Mouse (Mus musculus): Measurements from ENCODE around the gene Zbtb9. TPM values are rescaled to one million over a fixed set of nuclear protein-coding genes. Genes with fewer than 3 reads are reported as not detected.

The Zbtb9 gene
- polyA plus RNA-seq, 1 experiment = 14.1 TPM

DNA sequence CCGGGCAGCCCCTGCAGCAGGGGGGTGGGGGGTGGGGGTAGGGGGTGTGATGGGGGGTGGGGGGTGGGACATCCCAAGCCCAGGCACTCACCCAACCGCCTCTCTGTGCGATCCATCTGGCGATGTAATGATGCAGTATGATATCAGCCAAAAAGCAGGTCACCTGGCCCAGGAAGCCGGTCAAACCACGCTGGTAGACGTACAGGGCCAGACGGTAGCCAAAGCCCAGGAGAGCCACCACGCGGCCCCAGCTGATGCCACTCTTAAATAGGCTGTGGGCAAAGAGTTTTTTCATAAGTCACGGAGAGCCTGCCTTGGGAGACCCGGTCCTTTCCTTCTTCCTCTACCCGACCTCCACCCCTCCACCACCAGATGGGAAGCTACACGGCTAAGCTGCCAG, 48.1 kb downstream of the Zbtb9 start:
- H3K4me1 ChIP-seq (ENCODE audit: control insufficient read depth, insufficient read depth, low read length) = peaks cover 3% of the 10 kb centered on the region; the same call in 1 of the 2 replicates
- TF ChIP-seq CTCF (IDR thresholded peaks at IDR 0.05; ENCODE audit: insufficient read depth, low read length) (no peak), POLR2A (IDR thresholded peaks at IDR 0.05; ENCODE audit: borderline replicate concordance, extremely low read depth, low read depth, low read length) (no peak)
- no peak for DNase-seq
- WGBS = 88% methylated on average over 14 of the region's 14 CpGs
- H3K4me3 ChIP-seq (replicated peaks; ENCODE audit: extremely low read depth, low read depth, low read length) = no peak overlapping the region

DNA sequence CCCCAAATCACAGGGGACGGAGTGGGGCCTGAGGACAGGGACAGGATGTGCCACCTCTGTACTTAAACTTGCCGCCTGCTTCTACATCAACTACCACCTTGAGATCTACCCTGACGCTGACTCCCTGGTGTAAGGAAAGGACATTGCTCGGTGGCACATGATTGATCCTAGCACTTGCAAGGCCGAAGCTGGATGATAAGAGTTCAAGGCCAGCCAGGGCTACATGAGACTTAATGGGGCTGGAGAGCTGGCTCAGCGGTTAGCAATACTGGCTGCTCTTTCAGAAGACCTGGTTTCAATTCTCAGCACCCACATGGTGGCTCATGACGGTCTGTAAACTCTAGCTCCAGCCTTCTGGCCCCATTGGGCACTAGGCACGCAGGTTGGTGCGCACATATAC, 48.8 kb downstream of the Zbtb9 start:
- no peak for TF ChIP-seq CTCF (IDR thresholded peaks at IDR 0.05; ENCODE audit: insufficient read depth, low read length)
- TF ChIP-seq POLR2A (IDR thresholded peaks at IDR 0.05; ENCODE audit: borderline replicate concordance, extremely low read depth, low read depth, low read length) = no peak
- Histone ChIP-seq H3K4me3 (replicated peaks; ENCODE audit: extremely low read depth, low read depth, low read length) (no peak overlapping the region), H3K4me1 (ENCODE audit: control insufficient read depth, insufficient read depth, low read length) (peaks cover 3% of the 10 kb centered on the region; the same call in 1 of the 2 replicates)
- no peak for DNase-seq
- WGBS = 89% methylated on average over 9 of the region's 9 CpGs

DNA sequence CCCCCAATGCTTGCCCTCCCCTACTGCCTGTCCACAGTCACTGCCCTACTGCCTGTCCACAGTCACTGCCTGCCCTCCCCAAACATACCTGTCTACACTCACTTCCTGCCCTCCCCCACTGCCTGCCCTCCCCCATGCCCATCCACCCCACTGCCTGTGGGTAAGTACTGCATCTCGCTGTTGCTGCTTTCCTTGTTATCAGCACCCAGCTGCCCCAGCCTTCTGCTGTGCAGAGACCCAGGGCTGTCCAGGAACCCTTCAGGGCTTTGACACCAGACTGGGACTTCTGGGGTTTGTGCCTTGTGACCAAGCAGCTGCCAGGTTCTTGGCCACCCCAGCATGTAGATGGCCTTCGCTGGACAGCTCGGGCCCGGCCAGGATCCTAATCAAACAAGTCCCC, 50.4 kb downstream of the Zbtb9 start:
- no peak for DNase-seq
- 85% methylated on average over 4 of the region's 4 CpGs for WGBS
- no peak for TF ChIP-seq POLR2A (IDR thresholded peaks at IDR 0.05; ENCODE audit: borderline replicate concordance, extremely low read depth, low read depth, low read length)
- no peak for TF ChIP-seq CTCF (IDR thresholded peaks at IDR 0.05; ENCODE audit: insufficient read depth, low read length)
- Histone ChIP-seq H3K4me1 (ENCODE audit: control insufficient read depth, insufficient read depth, low read length) (peaks cover under 1% of the 10 kb centered on the region), H3K4me3 (replicated peaks; ENCODE audit: extremely low read depth, low read depth, low read length) (no peak overlapping the region)

DNA sequence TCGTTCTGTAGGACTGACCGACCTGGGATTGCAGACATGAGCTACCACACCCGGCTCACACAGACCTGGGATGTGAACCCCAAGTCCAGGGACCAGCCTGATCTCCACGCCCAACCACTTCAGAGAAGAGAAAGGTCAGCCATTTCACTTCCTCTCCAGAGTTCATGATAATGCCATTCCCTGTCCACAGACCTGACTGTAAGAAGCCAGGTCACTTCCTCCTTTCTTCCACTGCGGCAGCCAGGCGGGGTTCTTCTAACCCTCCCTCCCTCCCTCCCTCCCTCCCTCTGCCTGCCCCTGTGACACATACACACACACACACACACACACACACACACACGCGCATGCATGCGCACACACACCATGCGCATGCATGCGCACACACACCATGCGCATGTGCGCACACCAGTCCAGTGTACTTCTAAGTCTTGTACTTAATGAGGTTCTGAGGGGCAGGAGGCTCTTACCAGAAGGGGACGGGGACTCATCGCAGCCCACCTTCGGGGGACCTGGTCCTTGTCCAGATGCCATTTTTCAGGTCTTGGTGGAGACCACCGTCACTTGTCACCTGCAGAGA, 52.4 kb downstream of the Zbtb9 start:
- Histone ChIP-seq H3K4me3 (replicated peaks; ENCODE audit: extremely low read depth, low read depth, low read length) (no peak overlapping the region), H3K4me1 (ENCODE audit: control insufficient read depth, insufficient read depth, low read length) (peaks cover 2% of the 10 kb centered on the region; the same call in 1 of the 2 replicates)
- DNase-seq = no peak
- 85% methylated on average over 17 of the region's 17 CpGs for WGBS
- TF ChIP-seq POLR2A (IDR thresholded peaks at IDR 0.05; ENCODE audit: borderline replicate concordance, extremely low read depth, low read depth, low read length) (no peak), CTCF (IDR thresholded peaks at IDR 0.05; ENCODE audit: insufficient read depth, low read length) (no peak)

DNA sequence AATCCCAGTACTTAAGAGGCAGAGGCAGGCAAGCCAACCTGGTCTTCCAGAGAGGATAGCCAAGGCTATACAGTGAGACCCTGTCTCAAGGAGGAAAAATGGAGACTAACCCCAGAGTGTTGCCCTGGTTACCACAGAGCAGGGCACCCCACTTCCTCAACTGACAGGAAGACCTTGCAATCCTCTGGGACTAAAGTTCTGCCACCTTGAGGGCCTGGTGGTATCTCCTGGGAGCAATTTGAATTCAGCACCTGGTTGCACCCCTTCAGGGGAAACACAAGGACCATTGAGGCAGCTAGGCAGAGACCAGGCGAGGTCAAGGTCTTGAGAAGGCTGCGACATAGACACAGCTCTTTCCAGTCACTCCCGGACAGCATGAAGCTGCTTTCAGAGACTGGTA, 53.0 kb downstream of the Zbtb9 start:
- 95% methylated on average over 3 of the region's 3 CpGs for WGBS
- TF ChIP-seq POLR2A (IDR thresholded peaks at IDR 0.05; ENCODE audit: borderline replicate concordance, extremely low read depth, low read depth, low read length) (no peak), CTCF (IDR thresholded peaks at IDR 0.05; ENCODE audit: insufficient read depth, low read length) (no peak)

DNA sequence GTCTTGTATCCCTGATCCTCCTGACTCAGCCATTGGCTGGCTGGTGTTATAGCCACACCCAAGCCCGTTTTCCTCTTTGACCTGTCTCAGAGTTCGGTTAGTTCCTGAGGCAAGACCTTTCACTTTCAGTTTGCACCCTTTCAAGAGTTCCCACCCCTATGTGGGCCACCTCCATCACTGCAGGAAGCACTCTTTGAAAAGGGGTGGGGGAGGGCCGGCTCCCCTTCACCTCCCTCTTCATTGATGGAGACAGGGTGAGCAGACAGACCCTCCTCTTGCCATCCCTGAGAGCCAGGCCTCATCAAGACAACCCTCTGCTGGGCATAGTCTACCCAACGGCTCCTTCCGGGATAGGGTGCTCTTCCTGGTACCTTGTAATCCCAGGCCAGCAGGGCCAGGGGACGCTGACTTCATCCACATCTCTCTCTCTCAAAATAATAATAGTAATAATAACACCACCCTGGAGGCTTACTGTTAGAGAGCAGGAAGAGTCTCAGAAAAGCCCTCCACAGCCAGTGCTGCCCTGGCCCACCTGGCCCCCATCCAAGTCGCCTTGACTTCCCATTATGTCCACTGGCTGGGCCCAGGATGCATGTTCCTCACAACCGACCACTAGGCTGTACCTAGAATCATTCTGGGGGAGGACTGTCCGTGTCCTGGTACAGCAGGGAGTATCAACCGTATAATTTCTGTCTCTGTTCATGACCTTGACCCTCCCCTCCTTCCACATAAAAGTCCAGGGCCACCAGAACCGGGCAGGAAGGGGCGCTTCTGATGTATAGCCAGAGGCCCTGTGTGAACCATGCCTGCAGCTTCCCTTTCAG, 54.7 kb downstream of the Zbtb9 start:
- 6% methylated on average over 12 of the region's 12 CpGs for WGBS
- Histone ChIP-seq H3K4me1 (ENCODE audit: control insufficient read depth, insufficient read depth, low read length) (peaks cover 3% of the 10 kb centered on the region; the same call in 1 of the 2 replicates), H3K4me3 (replicated peaks; ENCODE audit: extremely low read depth, low read depth, low read length) (peak overlapping the region; percentile 92)
- TF ChIP-seq CTCF (IDR thresholded peaks at IDR 0.05; ENCODE audit: insufficient read depth, low read length) (no peak), POLR2A (IDR thresholded peaks at IDR 0.05; ENCODE audit: borderline replicate concordance, extremely low read depth, low read depth, low read length) (no peak)
- DNase-seq = peak; percentile 60

More for the DNA sequence above, 53.0 kb downstream of the Zbtb9 start:
- H3K4me3 ChIP-seq (replicated peaks; ENCODE audit: extremely low read depth, low read depth, low read length) = no peak overlapping the region
- peaks cover 2% of the 10 kb centered on the region; the same call in 1 of the 2 replicates for H3K4me1 ChIP-seq (ENCODE audit: control insufficient read depth, insufficient read depth, low read length)
- no peak for DNase-seq

DNA sequence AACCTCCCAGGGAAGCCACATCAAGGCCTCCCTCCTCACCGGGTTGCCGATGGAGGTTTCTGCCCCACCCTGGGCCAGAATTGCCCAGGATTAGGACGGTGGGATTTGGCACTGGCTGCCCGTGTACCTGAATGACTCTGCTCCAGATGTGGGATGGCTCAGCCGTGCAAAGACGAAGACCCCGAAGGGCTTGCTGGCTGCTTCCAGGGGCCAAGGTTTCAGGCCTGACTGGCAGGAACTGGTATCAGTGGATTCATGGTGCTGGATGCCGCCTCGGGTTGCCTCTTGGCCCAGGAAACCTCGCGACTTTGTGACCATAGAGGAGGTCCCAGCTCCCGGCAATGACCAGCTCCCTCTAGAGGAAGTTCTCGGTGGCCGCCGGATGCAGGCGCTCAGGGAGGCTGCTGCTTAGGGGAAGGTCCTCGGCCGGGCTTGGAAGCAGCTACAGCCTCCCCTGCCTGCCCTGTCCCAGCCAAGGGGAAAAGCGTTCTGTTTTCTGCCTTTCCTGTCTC, 55.4 kb downstream of the Zbtb9 start:
- Histone ChIP-seq H3K4me1 (ENCODE audit: control insufficient read depth, insufficient read depth, low read length) (peaks cover 4% of the 10 kb centered on the region; the same call in 1 of the 2 replicates), H3K4me3 (replicated peaks; ENCODE audit: extremely low read depth, low read depth, low read length) (peak overlapping the region; percentile 92)
- peak; percentile 67; the same call in 1 of the 2 replicates for TF ChIP-seq POLR2A (IDR thresholded peaks at IDR 0.05; ENCODE audit: borderline replicate concordance, extremely low read depth, low read depth, low read length)
- peak; percentile 59 for TF ChIP-seq CTCF (IDR thresholded peaks at IDR 0.05; ENCODE audit: insufficient read depth, low read length)
- DNase-seq = peak; percentile 84
- WGBS = 0% methylated on average over 19 of the region's 19 CpGs

DNA sequence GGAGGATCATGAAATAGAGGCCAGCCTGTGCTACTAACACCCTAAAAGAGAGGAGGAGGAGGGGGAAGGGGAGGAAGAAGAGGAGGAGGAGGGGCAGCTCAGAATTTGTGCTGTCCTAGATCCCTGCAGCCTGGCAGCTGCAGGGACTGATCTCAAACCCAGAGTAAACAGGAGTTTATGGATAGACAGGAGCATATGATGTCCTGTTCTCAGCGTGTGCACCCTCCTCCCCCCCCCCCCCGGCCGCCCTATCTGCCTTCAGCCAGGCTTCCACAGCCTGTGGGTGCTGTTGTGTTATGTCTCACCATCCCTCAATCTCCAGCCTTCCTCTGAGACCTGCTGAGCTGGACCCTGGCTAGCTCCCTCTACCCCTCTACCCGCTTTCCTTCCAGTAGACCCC, 55.9 kb downstream of the Zbtb9 start, which contains the start of gene Bak1:
Bak1 (minus strand) TSS at position 101 of the 400 bp plus-strand sequence.
- TF ChIP-seq POLR2A (IDR thresholded peaks at IDR 0.05; ENCODE audit: borderline replicate concordance, extremely low read depth, low read depth, low read length) = no peak
- DNase-seq = no peak
- 70% methylated on average over 2 of the region's 4 CpGs for WGBS
- Histone ChIP-seq H3K4me1 (ENCODE audit: control insufficient read depth, insufficient read depth, low read length) (peaks cover 4% of the 10 kb centered on the region; the same call in 1 of the 2 replicates), H3K4me3 (replicated peaks; ENCODE audit: extremely low read depth, low read depth, low read length) (peak within 1 kb of the TSS; percentile 92)

DNA sequence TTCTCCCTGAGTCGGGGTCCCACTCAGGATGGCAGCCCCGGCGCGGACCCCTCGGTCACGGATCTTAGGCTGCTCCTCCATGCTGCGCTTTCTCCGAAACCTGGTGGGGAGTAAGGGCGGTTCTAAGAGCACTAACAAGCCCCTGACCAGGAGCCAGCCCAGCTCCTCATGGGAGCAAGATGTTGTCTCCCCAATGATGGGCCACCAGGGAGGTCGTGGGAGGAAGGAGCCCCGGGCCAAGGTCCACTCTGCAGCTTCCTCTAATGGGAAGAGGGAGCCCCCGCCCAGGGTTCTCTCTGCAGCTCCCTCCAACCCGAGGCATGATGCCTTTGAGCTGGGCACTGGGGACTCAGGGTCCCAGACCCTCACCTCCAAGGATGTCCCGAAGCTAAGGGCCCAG, 56.5 kb downstream of the Zbtb9 start:
- no peak for DNase-seq
- TF ChIP-seq POLR2A (IDR thresholded peaks at IDR 0.05; ENCODE audit: borderline replicate concordance, extremely low read depth, low read depth, low read length) = no peak
- no peak for TF ChIP-seq CTCF (IDR thresholded peaks at IDR 0.05; ENCODE audit: insufficient read depth, low read length)
- 90% methylated on average over 14 of the region's 14 CpGs for WGBS
- H3K4me3 ChIP-seq (replicated peaks; ENCODE audit: extremely low read depth, low read depth, low read length) = no peak overlapping the region
- H3K4me1 ChIP-seq (ENCODE audit: control insufficient read depth, insufficient read depth, low read length) = peaks cover 4% of the 10 kb centered on the region; the same call in 1 of the 2 replicates
